ENCODE assay signal across 8 mouse cellular contexts in the genomic region with DNA sequence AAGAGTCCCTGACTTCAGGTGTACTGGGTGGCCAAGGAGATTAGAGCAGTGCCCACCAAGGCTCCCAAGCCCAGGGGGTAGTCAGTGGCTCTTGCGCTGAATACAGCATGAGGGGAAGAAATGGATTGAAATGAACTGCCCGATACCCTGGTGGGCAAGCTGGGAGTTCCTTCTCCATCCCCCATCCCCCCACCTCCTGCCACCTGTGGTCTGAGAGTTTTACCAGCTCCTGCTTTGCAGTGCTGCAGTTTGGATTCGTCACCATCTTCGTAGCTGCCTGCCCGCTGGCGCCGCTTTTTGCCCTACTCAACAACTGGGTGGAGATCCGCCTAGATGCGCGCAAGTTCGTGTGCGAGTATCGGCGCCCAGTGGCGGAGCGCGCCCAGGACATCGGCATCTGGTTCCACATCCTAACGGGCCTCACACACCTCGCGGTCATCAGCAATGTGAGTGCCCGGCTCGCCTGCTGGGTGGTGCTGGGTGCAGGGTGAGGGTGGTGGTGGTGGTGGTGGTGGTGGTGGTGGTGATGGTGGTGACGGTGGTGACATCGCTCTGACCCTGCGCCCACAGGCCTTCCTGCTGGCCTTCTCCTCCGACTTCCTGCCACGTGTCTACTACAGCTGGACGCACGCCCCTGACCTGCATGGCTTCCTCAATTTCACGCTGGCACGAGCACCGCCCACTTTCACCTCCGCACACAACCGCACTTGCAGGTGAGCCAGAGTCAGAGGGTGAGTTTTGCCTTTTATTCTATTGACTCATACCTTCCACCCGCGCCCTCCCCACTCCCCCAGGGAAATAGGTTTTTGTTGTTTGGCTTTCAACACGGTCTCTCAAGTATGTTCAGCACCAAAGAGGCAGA. TPM values are rescaled to one million over a fixed set of nuclear protein-coding genes. Genes with fewer than 3 reads are reported as not detected.
DNase-seq lines count a peak whose midpoint lies in the region; ATAC-seq and TF ChIP-seq lines count a peak whose summit lies in the region.

No protein-coding gene starts in this region.

- peak overlapping the region; percentile 12; the same call in 1 of the 2 replicates for H3K4me3 ChIP-seq in brown adipose tissue, adult 24 weeks (ENCODE audit: insufficient read depth, low read depth, low read length)
- peak overlapping the region; percentile 11; the same call in 1 of the 2 replicates for H3K4me3 ChIP-seq in hindbrain, embryonic 13.5 days
- H3K4me3 ChIP-seq in lung, embryonic 15.5 days, result peak overlapping the region; percentile 22
- no peak overlapping the region for H3K4me3 ChIP-seq in cerebellum, adult 2 months (replicated peaks; ENCODE audit: insufficient read depth, low read depth, low read length)

- no peak overlapping the region for H3K9ac ChIP-seq in hindbrain, embryonic 13.5 days
- H3K9ac ChIP-seq in lung, embryonic 15.5 days, result no peak overlapping the region

- H3K9me3 ChIP-seq in hindbrain, embryonic 13.5 days, result no peaks in the 10 kb centered on the region
- H3K9me3 ChIP-seq in lung, embryonic 15.5 days, result no peaks in the 10 kb centered on the region

- H3K4me1 ChIP-seq in brown adipose tissue, adult 24 weeks (ENCODE audit: control insufficient read depth, insufficient read depth, insufficient read length, low read length), result no peaks in the 10 kb centered on the region
- peaks cover 3% of the 10 kb centered on the region for H3K4me1 ChIP-seq in hindbrain, embryonic 13.5 days (replicated peaks)
- 0 out of 2 replicates have a peak, but pooled peaks cover 3% of the 10 kb centered on the region for H3K4me1 ChIP-seq in lung, embryonic 15.5 days
- no peaks in the 10 kb centered on the region for H3K4me1 ChIP-seq in cerebellum, adult 2 months (ENCODE audit: control insufficient read depth, insufficient read depth, low read length)

- no peak for TF ChIP-seq POLR2A in cerebellum, adult 2 months (IDR thresholded peaks at IDR 0.05; ENCODE audit: borderline replicate concordance, insufficient read depth, low read length)

- DNase-seq in ovary, postnatal 14 days (ENCODE audit: low spot score), result peak; percentile 4
- DNase-seq in ovary, postnatal 10 days (ENCODE audit: low spot score), result no peak
- DNase-seq in cerebellum, adult 2 months, result no peak
- DNase-seq in cerebellum, postnatal 4 days (ENCODE audit: low spot score in 2 of 2), result no peak

- peak overlapping the region; percentile 42 for H3K4me2 ChIP-seq in hindbrain, embryonic 13.5 days
- peak overlapping the region; percentile 54 for H3K4me2 ChIP-seq in lung, embryonic 15.5 days

- WGBS in hindbrain, embryonic 13.5 days, result 33% methylated on average over 38 of the region's 38 CpGs
- WGBS in lung, embryonic 15.5 days, result 15% methylated on average over 38 of the region's 38 CpGs
- 25% methylated on average over 38 of the region's 38 CpGs for WGBS in cerebellum, adult 2 months

- peaks cover 10% of the 10 kb centered on the region for H3K36me3 ChIP-seq in hindbrain, embryonic 13.5 days
- peaks cover 2% of the 10 kb centered on the region for H3K36me3 ChIP-seq in lung, embryonic 15.5 days

- peaks cover 9% of the 10 kb centered on the region; the same call in 1 of the 2 replicates for H3K27me3 ChIP-seq in hindbrain, embryonic 13.5 days
- no peaks in the 10 kb centered on the region for H3K27me3 ChIP-seq in lung, embryonic 15.5 days
- H3K27me3 ChIP-seq in cerebellum, adult 2 months (ENCODE audit: control insufficient read depth, insufficient read depth, low read length), result no peaks in the 10 kb centered on the region

- no peak overlapping the region for H3K27ac ChIP-seq in brown adipose tissue, adult 24 weeks (replicated peaks; ENCODE audit: low read depth, low read length)
- no peak overlapping the region for H3K27ac ChIP-seq in hindbrain, embryonic 13.5 days
- no peak overlapping the region for H3K27ac ChIP-seq in lung, embryonic 15.5 days
- no peak overlapping the region for H3K27ac ChIP-seq in cerebellum, adult 2 months (ENCODE audit: insufficient read depth, low read length)

- TF ChIP-seq CTCF in cerebellum, adult 2 months (IDR thresholded peaks at IDR 0.05; ENCODE audit: borderline replicate concordance, insufficient read depth, low read depth, low read length), result no peak

- ATAC-seq in hindbrain, embryonic 13.5 days (ENCODE audit: low FRiP score), result no peak
- no peak for ATAC-seq in lung, embryonic 15.5 days (ENCODE audit: borderline replicate concordance, extremely low read depth, low FRiP score, low TSS enrichment)
- peak; percentile 46 for ATAC-seq in neutrophil, adult 5-6 weeks (ENCODE audit: extremely low read depth, insufficient number of reproducible peaks, low FRiP score, poor library complexity, severe bottlenecking)

RNA-seq across cellular contexts. Expression of a gene that starts 27.7 kb away (rescaled TPM):
- polyA plus RNA-seq in brown adipose tissue, adult 24 weeks (2012; ENCODE audit: insufficient read depth, insufficient read length, missing spikeins), result not detected in 2 replicates
- polyA plus RNA-seq in hindbrain, embryonic 13.5 days (2015; fragmentation: Nextera tagmentation; extraction: Ambion mirVana), result 0.14 and 0.27 TPM in 2 replicates
- polyA plus RNA-seq in lung, embryonic 15.5 days (2015; fragmentation: Nextera tagmentation; extraction: Ambion mirVana), result 0.07 and 0.38 TPM in 2 replicates
- total RNA-seq in neutrophil, adult 5-6 weeks (2017), result not detected in 2 replicates
- polyA plus RNA-seq in cerebellum, adult 2 months (2012; rRNA removed), result 0.41 TPM in 2 replicates

RNA-seq across cellular contexts. Expression of a gene that starts 58.1 kb away (rescaled TPM):
- polyA plus RNA-seq in brown adipose tissue, adult 24 weeks (2012; ENCODE audit: insufficient read depth, insufficient read length, missing spikeins), result 0.42 TPM in 1 of 2 replicates, not detected in the other
- polyA plus RNA-seq in hindbrain, embryonic 13.5 days (2015; fragmentation: Nextera tagmentation; extraction: Ambion mirVana), result 6.5 and 7.0 TPM in 2 replicates
- polyA plus RNA-seq in lung, embryonic 15.5 days (2015; fragmentation: Nextera tagmentation; extraction: Ambion mirVana), result 16.4 and 17.8 TPM in 2 replicates
- total RNA-seq in neutrophil, adult 5-6 weeks (2017), result 0.35 and 3.2 TPM in 2 replicates
- polyA plus RNA-seq in cerebellum, adult 2 months (2012; rRNA removed), result 4.5 and 5.5 TPM in 2 replicates

RNA-seq across cellular contexts. Expression of a gene that starts 58.8 kb away (rescaled TPM):
- polyA plus RNA-seq in brown adipose tissue, adult 24 weeks (2012; ENCODE audit: insufficient read depth, insufficient read length, missing spikeins), result 18.0 and 21.8 TPM in 2 replicates
- 50.0 and 57.5 TPM in 2 replicates for polyA plus RNA-seq in hindbrain, embryonic 13.5 days (2015; fragmentation: Nextera tagmentation; extraction: Ambion mirVana)
- polyA plus RNA-seq in lung, embryonic 15.5 days (2015; fragmentation: Nextera tagmentation; extraction: Ambion mirVana), result 63.3 and 70.5 TPM in 2 replicates
- 19.1 and 23.9 TPM in 2 replicates for total RNA-seq in neutrophil, adult 5-6 weeks (2017)
- 22.4 and 23.4 TPM in 2 replicates for polyA plus RNA-seq in cerebellum, adult 2 months (2012; rRNA removed)
